Mouse (Mus musculus): ENCODE measurements around the gene Tanc2. TPM values are rescaled to one million over a fixed set of nuclear protein-coding genes. Genes with fewer than 3 reads are reported as not detected.

The Tanc2 gene
- 17.7 and 19.1 TPM in 2 replicates for polyA plus RNA-seq (2016; fragmentation: Nextera tagmentation; extraction: Ambion mirVana)

GRCm38 (mm10) chr11:105589877-105590641 lies at the start of gene Tanc2:
Gene Tanc2, plus strand, starts transcription at chr11:105589986.
- WGBS, result under 1% methylated on average over 72 of the region's 87 CpGs

DNA sequence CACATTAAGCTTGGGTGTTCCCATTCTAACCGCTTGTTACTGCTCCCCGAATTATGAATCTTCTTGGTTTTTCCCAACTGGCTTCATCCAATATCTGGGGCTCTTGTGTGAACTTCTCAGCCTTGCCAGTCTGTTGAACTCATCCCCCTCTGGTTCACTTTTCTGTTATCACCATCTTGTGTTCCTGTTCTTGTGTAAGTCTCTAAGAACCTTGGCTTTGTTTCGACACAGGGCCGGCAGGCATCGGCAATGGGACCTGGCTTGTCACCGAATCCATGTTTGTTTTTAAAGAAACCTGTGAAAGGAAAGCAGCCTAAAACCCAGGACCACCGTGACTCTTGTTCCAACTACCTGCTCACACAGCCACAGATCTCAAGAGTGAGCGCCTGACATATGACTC lies 49.0 kb upstream of the Tanc2 start:
- Histone ChIP-seq H3K27me3 (no peaks in the 10 kb centered on the region), H3K9me3 (no peaks in the 10 kb centered on the region), H3K27ac (no peak overlapping the region), H3K36me3 (replicated peaks) (no peaks in the 10 kb centered on the region), H3K9ac (no peak overlapping the region), H3K4me1 (no peaks in the 10 kb centered on the region), H3K4me3 (replicated peaks) (no peak overlapping the region), H3K4me2 (no peak overlapping the region)
- no peak for ATAC-seq (ENCODE audit: low FRiP score)
- 92% methylated on average over 8 of the region's 8 CpGs for WGBS

More at GRCm38 (mm10) chr11:105589877-105590641, at the start of gene Tanc2:
- Histone ChIP-seq H3K27me3 (no peaks in the 10 kb centered on the region), H3K4me1 (peaks cover 8% of the 10 kb centered on the region; the same call in 1 of the 2 replicates), H3K36me3 (replicated peaks) (no peaks in the 10 kb centered on the region), H3K9me3 (no peaks in the 10 kb centered on the region), H3K9ac (peak within 1 kb of the TSS; percentile 95), H3K27ac (peak within 1 kb of the TSS; percentile 95), H3K4me2 (peak within 1 kb of the TSS; percentile 91), H3K4me3 (replicated peaks) (peak within 1 kb of the TSS; percentile 90)
- peak; percentile 54 for ATAC-seq (ENCODE audit: low FRiP score)

- Histone ChIP-seq H3K27me3 (no peaks in the 10 kb centered on the region), H3K9ac (no peak overlapping the region), H3K4me3 (replicated peaks) (no peak overlapping the region), H3K4me2 (no peak overlapping the region), H3K36me3 (replicated peaks) (no peaks in the 10 kb centered on the region), H3K27ac (no peak overlapping the region), H3K4me1 (no peaks in the 10 kb centered on the region), H3K9me3 (no peaks in the 10 kb centered on the region)
- 79% methylated on average over 4 of the region's 4 CpGs for WGBS
- no peak for ATAC-seq (ENCODE audit: low FRiP score)
These were observed 48.4 kb upstream of the Tanc2 start for GRCm38 (mm10) chr11:105541366-105541765.

DNA sequence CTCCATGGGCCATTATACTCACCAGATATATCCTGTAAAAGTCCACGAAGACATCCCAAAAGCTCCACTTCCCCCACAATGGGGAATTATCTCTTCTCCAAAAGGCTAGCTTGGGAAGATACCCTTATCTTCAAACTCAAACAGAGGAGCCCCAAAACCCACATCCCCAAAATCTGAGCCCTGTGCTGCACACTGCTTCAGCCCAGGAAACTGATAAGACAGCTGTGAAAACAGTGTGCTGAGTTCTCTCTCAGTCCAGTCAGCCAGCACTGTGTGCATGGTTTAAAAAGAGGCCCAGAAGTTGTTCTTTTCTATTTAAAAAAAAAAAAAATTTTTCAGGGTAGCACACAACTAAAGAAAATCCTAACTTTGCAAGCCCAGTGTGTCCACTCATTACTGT lies 47.7 kb upstream of the Tanc2 start:
- Histone ChIP-seq H3K27ac (no peak overlapping the region), H3K4me1 (no peaks in the 10 kb centered on the region), H3K27me3 (no peaks in the 10 kb centered on the region), H3K9me3 (no peaks in the 10 kb centered on the region), H3K4me3 (replicated peaks) (no peak overlapping the region), H3K4me2 (no peak overlapping the region), H3K36me3 (replicated peaks) (no peaks in the 10 kb centered on the region), H3K9ac (no peak overlapping the region)
- WGBS, result 46% methylated on average over 1 of the region's 1 CpGs
- no peak for ATAC-seq (ENCODE audit: low FRiP score)

GRCm38 (mm10) chr11:105545801-105546200 lies 44.0 kb upstream of the Tanc2 start:
- Histone ChIP-seq H3K9ac (no peak overlapping the region), H3K36me3 (replicated peaks) (no peaks in the 10 kb centered on the region), H3K27ac (no peak overlapping the region), H3K4me2 (no peak overlapping the region), H3K4me3 (replicated peaks) (no peak overlapping the region), H3K9me3 (no peaks in the 10 kb centered on the region), H3K4me1 (no peaks in the 10 kb centered on the region), H3K27me3 (no peaks in the 10 kb centered on the region)
- 55% methylated on average over 8 of the region's 8 CpGs for WGBS
- no peak for ATAC-seq (ENCODE audit: low FRiP score)

- Histone ChIP-seq H3K4me3 (replicated peaks) (no peak overlapping the region), H3K9ac (no peak overlapping the region), H3K4me1 (no peaks in the 10 kb centered on the region), H3K27ac (no peak overlapping the region), H3K36me3 (replicated peaks) (no peaks in the 10 kb centered on the region), H3K9me3 (no peaks in the 10 kb centered on the region), H3K4me2 (no peak overlapping the region), H3K27me3 (no peaks in the 10 kb centered on the region)
- no peak for ATAC-seq (ENCODE audit: low FRiP score)
- WGBS, result 60% methylated on average over 6 of the region's 6 CpGs
These were observed 43.4 kb upstream of the Tanc2 start for GRCm38 (mm10) chr11:105546393-105546792.

DNA sequence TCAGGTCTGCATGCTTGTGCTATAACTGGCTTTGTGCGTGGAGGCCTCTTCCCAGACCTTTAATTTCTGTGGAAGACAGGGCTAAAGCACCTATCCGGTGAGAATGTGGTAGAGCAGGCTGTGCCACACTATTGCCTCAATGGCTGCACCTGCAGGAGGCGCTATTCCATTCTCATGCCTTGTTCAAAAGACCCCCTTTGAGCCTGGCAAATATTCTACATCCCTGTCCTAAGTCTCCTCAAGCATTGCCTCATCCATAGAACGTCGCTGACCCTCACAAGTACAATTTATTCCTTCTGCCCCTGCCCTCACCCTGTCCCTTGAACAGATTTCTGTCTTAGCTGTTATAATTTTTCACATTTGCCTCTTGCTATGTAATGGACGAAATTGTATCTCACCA lies 41.4 kb upstream of the Tanc2 start:
- no peak overlapping the region for H3K4me2 ChIP-seq
- H3K27ac ChIP-seq, result no peak overlapping the region
- H3K4me1 ChIP-seq, result no peaks in the 10 kb centered on the region
- H3K9me3 ChIP-seq, result no peaks in the 10 kb centered on the region
- no peak overlapping the region for H3K4me3 ChIP-seq (replicated peaks)
- no peak for ATAC-seq (ENCODE audit: low FRiP score)
- 87% methylated on average over 6 of the region's 6 CpGs for WGBS
- no peaks in the 10 kb centered on the region for H3K27me3 ChIP-seq
- H3K36me3 ChIP-seq (replicated peaks), result no peaks in the 10 kb centered on the region
- H3K9ac ChIP-seq, result no peak overlapping the region

DNA sequence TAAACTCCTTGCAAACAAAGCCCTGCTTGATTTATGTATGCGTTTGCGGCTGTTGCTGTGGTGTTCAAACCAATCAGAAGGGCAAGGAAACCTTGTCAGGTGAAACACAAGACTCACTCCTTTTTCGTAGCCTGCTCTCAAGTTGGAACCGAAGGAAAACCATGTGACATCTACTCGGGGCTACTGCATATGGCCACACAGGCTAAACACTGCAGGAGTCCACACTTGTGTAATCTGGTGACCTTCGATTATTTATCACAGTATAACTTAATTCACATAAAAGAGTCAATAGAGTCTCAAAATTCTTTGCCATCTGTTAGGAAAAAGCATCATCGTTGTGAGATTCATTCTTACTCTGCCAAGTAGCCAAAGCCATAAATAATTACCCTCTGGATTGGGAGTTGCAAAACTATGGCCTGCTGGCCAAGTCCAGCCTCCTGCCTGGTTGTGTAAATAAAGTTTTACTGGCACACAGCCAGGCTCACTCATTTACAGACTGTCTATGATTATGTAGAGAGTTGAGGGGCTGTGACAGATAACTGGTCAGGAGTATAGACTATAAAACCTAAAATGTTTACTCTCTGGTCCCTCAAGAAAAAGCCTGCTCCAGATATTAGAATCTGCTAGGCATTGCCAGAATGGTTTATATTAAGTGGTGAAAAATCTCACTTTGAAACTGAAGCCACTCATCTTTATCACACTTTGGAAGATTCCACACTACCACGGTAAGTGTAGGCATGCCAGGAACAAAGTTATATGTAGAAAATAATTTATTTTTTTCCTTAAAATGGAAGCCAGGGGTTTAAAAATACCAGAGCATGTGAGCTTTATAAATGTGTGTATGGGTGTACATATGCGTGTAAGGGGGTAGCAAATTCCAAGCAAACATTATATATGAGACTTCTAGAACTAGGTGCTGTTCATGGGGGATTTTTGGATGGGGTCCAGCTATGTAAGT lies 40.3 kb upstream of the Tanc2 start:
- Histone ChIP-seq H3K9ac (no peak overlapping the region), H3K4me2 (no peak overlapping the region), H3K27me3 (no peaks in the 10 kb centered on the region), H3K4me1 (no peaks in the 10 kb centered on the region), H3K36me3 (replicated peaks) (no peaks in the 10 kb centered on the region), H3K4me3 (replicated peaks) (no peak overlapping the region), H3K27ac (no peak overlapping the region), H3K9me3 (no peaks in the 10 kb centered on the region)
- ATAC-seq (ENCODE audit: low FRiP score), result no peak
- WGBS, result 88% methylated on average over 9 of the region's 9 CpGs

GRCm38 (mm10) chr11:105557285-105557684 lies 32.5 kb upstream of the Tanc2 start:
- ATAC-seq (ENCODE audit: low FRiP score), result peak; percentile 69; the same call in 1 of the 2 replicates
- WGBS, result 52% methylated on average over 8 of the region's 8 CpGs
- no peak overlapping the region for H3K4me3 ChIP-seq (replicated peaks)
- H3K27ac ChIP-seq, result no peak overlapping the region
- no peaks in the 10 kb centered on the region for H3K36me3 ChIP-seq (replicated peaks)
- H3K4me2 ChIP-seq, result no peak overlapping the region
- H3K9me3 ChIP-seq, result no peaks in the 10 kb centered on the region
- no peak overlapping the region for H3K9ac ChIP-seq
- H3K27me3 ChIP-seq, result no peaks in the 10 kb centered on the region
- H3K4me1 ChIP-seq, result peaks cover 7% of the 10 kb centered on the region

- Histone ChIP-seq H3K4me1 (peaks cover 7% of the 10 kb centered on the region), H3K27me3 (no peaks in the 10 kb centered on the region), H3K9ac (no peak overlapping the region), H3K27ac (no peak overlapping the region), H3K36me3 (replicated peaks) (no peaks in the 10 kb centered on the region), H3K4me3 (replicated peaks) (no peak overlapping the region), H3K9me3 (no peaks in the 10 kb centered on the region), H3K4me2 (no peak overlapping the region)
- no peak for ATAC-seq (ENCODE audit: low FRiP score)
These were observed 31.7 kb upstream of the Tanc2 start for GRCm38 (mm10) chr11:105558091-105558490.

DNA sequence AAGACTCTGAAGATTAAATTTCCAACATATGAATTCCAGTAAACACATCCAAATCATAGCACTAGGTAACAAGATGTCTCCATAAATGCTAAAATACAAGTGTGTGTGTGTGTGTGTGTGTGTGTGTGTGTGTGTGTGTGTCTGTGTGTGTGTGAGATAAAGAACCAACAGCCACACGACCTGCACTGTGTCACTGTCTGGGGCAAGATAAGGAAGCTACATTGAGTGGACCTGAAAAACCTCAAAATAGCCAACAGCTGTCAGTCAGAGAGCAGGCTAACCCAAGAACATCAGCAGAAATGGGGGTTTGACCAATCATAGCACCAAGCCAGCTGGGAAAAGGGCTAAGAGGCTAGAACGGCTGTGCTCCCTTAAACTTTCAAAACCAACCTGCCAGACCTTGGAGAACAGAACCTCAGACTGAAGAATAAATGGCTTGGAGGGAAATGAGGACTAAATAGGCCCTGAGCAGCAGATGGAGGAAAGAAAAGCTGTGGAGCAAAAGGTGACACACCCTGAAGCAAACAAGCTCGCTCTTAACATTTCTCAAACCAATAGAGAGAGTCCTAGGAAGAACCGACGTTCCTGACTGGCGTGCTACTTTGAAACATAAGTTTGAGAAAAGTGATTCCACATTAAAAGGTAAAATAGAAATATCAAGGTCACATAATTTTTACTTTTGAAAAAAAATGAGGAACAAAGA lies 30.8 kb upstream of the Tanc2 start:
- no peak overlapping the region for H3K4me2 ChIP-seq
- H3K9me3 ChIP-seq, result no peaks in the 10 kb centered on the region
- H3K27ac ChIP-seq, result no peak overlapping the region
- no peak overlapping the region for H3K9ac ChIP-seq
- no peaks in the 10 kb centered on the region for H3K36me3 ChIP-seq (replicated peaks)
- no peak for ATAC-seq (ENCODE audit: low FRiP score)
- H3K27me3 ChIP-seq, result no peaks in the 10 kb centered on the region
- 83% methylated on average over 6 of the region's 6 CpGs for WGBS
- H3K4me3 ChIP-seq (replicated peaks), result no peak overlapping the region
- H3K4me1 ChIP-seq, result peaks cover 7% of the 10 kb centered on the region

- H3K27me3 ChIP-seq, result no peaks in the 10 kb centered on the region
- H3K9me3 ChIP-seq, result no peaks in the 10 kb centered on the region
- H3K4me3 ChIP-seq (replicated peaks), result no peak overlapping the region
- H3K36me3 ChIP-seq (replicated peaks), result no peaks in the 10 kb centered on the region
- WGBS, result 94% methylated on average over 3 of the region's 3 CpGs
- no peak overlapping the region for H3K4me2 ChIP-seq
- no peaks in the 10 kb centered on the region for H3K4me1 ChIP-seq
- H3K27ac ChIP-seq, result no peak overlapping the region
- no peak overlapping the region for H3K9ac ChIP-seq
- no peak for ATAC-seq (ENCODE audit: low FRiP score)
These were observed 26.2 kb upstream of the Tanc2 start for GRCm38 (mm10) chr11:105563546-105563945.
